Mouse (Mus musculus): ENCODE measurements around the gene Wdr3. TPM values are rescaled to one million over a fixed set of nuclear protein-coding genes. Genes with fewer than 3 reads are reported as not detected.

Gene Wdr3
- total and polyA plus RNA-seq, 3 experiments, result 4.2 to 95.8 (median 52.4) TPM

DNA sequence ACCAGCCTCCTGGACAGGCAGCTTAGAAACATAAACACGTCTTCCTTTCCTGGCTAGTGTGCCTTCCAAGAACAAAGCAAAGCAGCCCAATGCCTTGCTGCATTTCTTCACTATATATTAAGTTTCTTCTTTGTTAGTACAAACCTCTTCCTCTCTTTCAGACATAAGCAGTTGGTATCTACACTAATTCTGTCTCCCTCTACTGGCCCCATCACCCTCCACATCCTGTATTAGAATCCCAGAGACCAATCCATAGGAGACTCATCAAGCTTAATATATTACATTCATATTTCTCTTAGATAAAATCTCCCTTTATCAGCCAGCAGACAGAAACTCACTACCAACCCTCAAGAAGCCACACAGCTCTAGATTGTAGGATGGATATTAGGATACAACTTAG lies 39.8 kb downstream of the Wdr3 start:
- no peak for TF ChIP-seq POLR2AphosphoS5 (IDR thresholded peaks at IDR 0.05; ENCODE audit: insufficient replicate concordance, low read depth, low read length)
- no peak for TF ChIP-seq CTCF (IDR thresholded peaks at IDR 0.05; ENCODE audit: low read depth, low read length)
- TF ChIP-seq TAL1 (conservative IDR thresholded peaks at IDR 0.05; ENCODE audit: low read depth, low read length), result no peak
- TF ChIP-seq GATA1 (IDR thresholded peaks at IDR 0.05; ENCODE audit: borderline replicate concordance, low read length), result no peak
- TF ChIP-seq GATA2 (IDR thresholded peaks at IDR 0.05; ENCODE audit: borderline replicate concordance, low read depth, low read length), result no peak
- Histone ChIP-seq H3K9me3 (replicated peaks) (no peaks in the 10 kb centered on the region), H3K36me3 (replicated peaks) (no peaks in the 10 kb centered on the region), H3K4me1 (ENCODE audit: insufficient read depth, low read depth, low read length) (no peaks in the 10 kb centered on the region), H3K27me3 (ENCODE audit: insufficient read depth, low read length) (peaks cover 7% of the 10 kb centered on the region), H3K4me3 (ENCODE audit: low read depth, low read length) (no peak overlapping the region)
- DNase-seq (ENCODE audit: low spot score), result no peak
- peak; percentile 54; the same call in 1 of the 2 replicates for ATAC-seq (ENCODE audit: extremely low read depth, insufficient number of reproducible peaks, low FRiP score, poor library complexity, severe bottlenecking)

DNA sequence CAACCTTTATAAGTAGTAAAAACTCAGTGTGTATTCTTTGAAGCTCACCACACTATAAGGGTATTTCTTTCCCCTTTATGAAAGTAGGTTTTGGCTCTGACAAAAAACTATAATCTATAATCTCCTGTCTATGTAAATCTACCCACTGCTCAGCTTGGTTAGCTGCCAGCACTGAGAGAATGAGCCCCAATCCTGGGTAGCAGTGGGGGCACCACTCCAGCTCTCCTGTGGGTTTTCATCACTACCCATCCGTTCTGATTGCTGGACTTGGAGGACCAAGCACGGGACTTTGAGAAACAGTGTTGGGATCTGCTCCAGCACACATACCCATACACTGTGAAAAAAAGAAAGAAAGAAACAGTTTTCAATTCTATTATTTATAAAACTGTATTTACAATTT lies 40.2 kb downstream of the Wdr3 start:
- DNase-seq (ENCODE audit: low spot score) (no peak), ATAC-seq (ENCODE audit: extremely low read depth, insufficient number of reproducible peaks, low FRiP score, poor library complexity, severe bottlenecking) (no peak)
- Histone ChIP-seq H3K27me3 (ENCODE audit: insufficient read depth, low read length) (peaks cover 10% of the 10 kb centered on the region), H3K36me3 (replicated peaks) (no peaks in the 10 kb centered on the region), H3K4me3 (ENCODE audit: low read depth, low read length) (no peak overlapping the region), H3K4me1 (ENCODE audit: insufficient read depth, low read depth, low read length) (no peaks in the 10 kb centered on the region), H3K9me3 (replicated peaks) (no peaks in the 10 kb centered on the region)
- TF ChIP-seq GATA1 (IDR thresholded peaks at IDR 0.05; ENCODE audit: borderline replicate concordance, low read length) (no peak), CTCF (IDR thresholded peaks at IDR 0.05; ENCODE audit: low read depth, low read length) (no peak), POLR2AphosphoS5 (IDR thresholded peaks at IDR 0.05; ENCODE audit: insufficient replicate concordance, low read depth, low read length) (no peak), GATA2 (IDR thresholded peaks at IDR 0.05; ENCODE audit: borderline replicate concordance, low read depth, low read length) (no peak), TAL1 (conservative IDR thresholded peaks at IDR 0.05; ENCODE audit: low read depth, low read length) (no peak)

DNA sequence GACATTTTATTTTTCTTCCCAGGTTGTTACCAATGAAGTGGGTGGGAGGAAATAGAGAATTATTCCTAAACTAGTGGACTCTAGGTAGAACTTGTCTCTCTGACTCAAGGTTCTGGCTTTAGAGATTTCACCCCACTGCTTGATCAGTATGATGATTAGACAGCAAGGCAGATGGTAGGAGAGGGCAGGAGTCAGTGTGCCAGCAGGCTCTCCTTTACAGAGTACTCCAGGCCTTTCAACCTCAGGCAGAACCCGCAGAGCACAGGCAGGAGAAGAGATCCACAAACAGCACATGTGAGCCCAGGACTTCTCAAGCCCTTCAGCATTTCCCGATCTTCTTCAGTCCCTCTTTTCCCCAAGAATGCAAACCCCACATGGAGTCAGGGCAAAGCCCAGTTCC lies 43.5 kb downstream of the Wdr3 start:
- no peak for DNase-seq (ENCODE audit: low spot score)
- ATAC-seq (ENCODE audit: extremely low read depth, insufficient number of reproducible peaks, low FRiP score, poor library complexity, severe bottlenecking), result no peak
- TF ChIP-seq POLR2AphosphoS5 (IDR thresholded peaks at IDR 0.05; ENCODE audit: insufficient replicate concordance, low read depth, low read length) (no peak), GATA2 (IDR thresholded peaks at IDR 0.05; ENCODE audit: borderline replicate concordance, low read depth, low read length) (no peak), GATA1 (IDR thresholded peaks at IDR 0.05; ENCODE audit: borderline replicate concordance, low read length) (no peak), TAL1 (conservative IDR thresholded peaks at IDR 0.05; ENCODE audit: low read depth, low read length) (no peak), CTCF (IDR thresholded peaks at IDR 0.05; ENCODE audit: low read depth, low read length) (no peak)
- H3K36me3 ChIP-seq (replicated peaks), result no peaks in the 10 kb centered on the region
- H3K4me1 ChIP-seq (ENCODE audit: insufficient read depth, low read depth, low read length), result no peaks in the 10 kb centered on the region
- no peak overlapping the region for H3K4me3 ChIP-seq (ENCODE audit: low read depth, low read length)
- H3K27me3 ChIP-seq (ENCODE audit: insufficient read depth, low read length), result peaks cover 20% of the 10 kb centered on the region
- no peaks in the 10 kb centered on the region for H3K9me3 ChIP-seq (replicated peaks)

DNA sequence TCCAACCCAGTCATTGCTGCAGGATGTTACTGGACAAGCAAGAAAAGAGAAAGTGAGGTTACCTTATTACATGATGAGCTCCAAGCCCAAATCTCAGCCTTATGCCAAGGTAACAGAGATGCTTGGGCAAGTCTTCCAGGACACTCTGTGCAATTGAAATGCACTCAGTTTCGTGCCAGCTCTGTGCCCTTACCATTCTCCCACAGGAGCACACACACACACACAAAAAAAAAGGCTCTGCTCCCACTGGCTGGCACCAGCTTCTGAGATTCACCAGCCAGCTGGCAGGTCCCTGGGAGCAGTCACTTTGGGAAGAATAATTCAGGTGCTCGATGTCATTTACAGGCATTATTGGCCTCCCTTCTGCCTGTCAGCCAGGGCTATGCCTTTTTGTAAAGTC lies 55.5 kb downstream of the Wdr3 start:
- Histone ChIP-seq H3K9me3 (replicated peaks) (no peaks in the 10 kb centered on the region), H3K4me3 (ENCODE audit: low read depth, low read length) (no peak overlapping the region), H3K27me3 (ENCODE audit: insufficient read depth, low read length) (no peaks in the 10 kb centered on the region), H3K4me1 (ENCODE audit: insufficient read depth, low read depth, low read length) (no peaks in the 10 kb centered on the region), H3K36me3 (replicated peaks) (no peaks in the 10 kb centered on the region)
- DNase-seq (ENCODE audit: low spot score) (no peak), ATAC-seq (ENCODE audit: extremely low read depth, insufficient number of reproducible peaks, low FRiP score, poor library complexity, severe bottlenecking) (no peak)
- TF ChIP-seq GATA2 (IDR thresholded peaks at IDR 0.05; ENCODE audit: borderline replicate concordance, low read depth, low read length) (no peak), POLR2AphosphoS5 (IDR thresholded peaks at IDR 0.05; ENCODE audit: insufficient replicate concordance, low read depth, low read length) (no peak), TAL1 (conservative IDR thresholded peaks at IDR 0.05; ENCODE audit: low read depth, low read length) (no peak)

DNA sequence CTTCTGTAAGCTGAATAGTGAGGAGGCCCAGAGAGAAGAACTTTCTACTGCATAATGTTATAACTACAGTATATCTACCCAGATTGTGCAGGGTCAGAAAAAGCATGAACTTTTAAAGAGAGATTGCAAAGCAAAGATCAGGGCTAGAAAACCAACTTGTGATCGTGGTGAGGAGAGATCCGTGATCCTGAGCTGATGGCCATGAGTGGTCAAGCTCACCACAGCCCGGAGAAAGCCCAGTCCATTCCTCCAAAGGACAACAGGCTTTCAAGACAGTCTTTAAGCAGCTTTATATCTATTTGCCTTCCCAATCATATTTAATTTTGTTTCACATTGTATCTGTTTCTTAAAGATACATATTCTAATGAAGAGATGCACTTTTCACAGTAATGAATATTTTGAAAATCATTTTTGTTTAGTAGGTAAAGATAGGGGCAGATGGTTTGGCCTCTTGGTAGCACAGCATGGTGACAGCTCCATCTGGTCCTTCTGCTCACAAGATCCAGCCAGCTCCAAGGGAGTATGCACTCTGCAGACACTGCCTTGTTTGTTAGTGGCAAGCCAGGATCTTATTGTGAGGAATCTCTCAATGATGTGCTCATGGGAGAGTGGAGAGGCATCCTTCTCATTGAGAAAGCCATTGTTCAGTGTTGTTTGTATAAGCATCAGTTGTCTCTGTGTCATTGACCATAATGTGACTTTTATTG lies 59.7 kb downstream of the Wdr3 start:
- no peak for ATAC-seq (ENCODE audit: extremely low read depth, insufficient number of reproducible peaks, low FRiP score, poor library complexity, severe bottlenecking)
- no peak overlapping the region for H3K4me3 ChIP-seq (ENCODE audit: low read depth, low read length)
- no peaks in the 10 kb centered on the region for H3K36me3 ChIP-seq (replicated peaks)
- no peaks in the 10 kb centered on the region for H3K9me3 ChIP-seq (replicated peaks)
- TF ChIP-seq GATA2 (IDR thresholded peaks at IDR 0.05; ENCODE audit: borderline replicate concordance, low read depth, low read length) (no peak), GATA1 (IDR thresholded peaks at IDR 0.05; ENCODE audit: borderline replicate concordance, low read length) (no peak), CTCF (IDR thresholded peaks at IDR 0.05; ENCODE audit: low read depth, low read length) (no peak), POLR2AphosphoS5 (IDR thresholded peaks at IDR 0.05; ENCODE audit: insufficient replicate concordance, low read depth, low read length) (no peak), TAL1 (conservative IDR thresholded peaks at IDR 0.05; ENCODE audit: low read depth, low read length) (no peak)
- H3K4me1 ChIP-seq (ENCODE audit: insufficient read depth, low read depth, low read length), result no peaks in the 10 kb centered on the region
- H3K27me3 ChIP-seq (ENCODE audit: insufficient read depth, low read length), result peaks cover 3% of the 10 kb centered on the region; the same call in 1 of the 2 replicates
- DNase-seq (ENCODE audit: low spot score), result no peak

Other genes with a start within 250 kb of the Wdr3 start
- gene Gdap2, start within 50 bp of the Wdr3 start, total RNA-seq (2014; fragmentation: Nextera tagmentation), result 42.7 and 59.4 TPM in 2 replicates
- gene Gdap2, start within 50 bp of the Wdr3 start, total RNA-seq (2017), result 41.7 and 42.4 TPM in 2 replicates
- gene Gdap2, start within 50 bp of the Wdr3 start, polyA plus RNA-seq (2012), result 2.6 and 2.7 TPM in 2 replicates